Mouse (Mus musculus) 3T3-L1 (cell line): ENCODE results near the gene Cpxm2.

Source experiments
- DNase-seq: peaks from one replicate; pipeline ENCODE4 v3.0.0-alpha.2; 2015; ENCODE audit warnings: low read depth, low spot score

The Cpxm2 gene

GRCm38 (mm10) chr7:132026671-132027070 is 127.9 kb downstream of the Cpxm2 start:
- DNase-seq, result no peak

- no peak for DNase-seq
Measured at GRCm38 (mm10) chr7:132025591-132025990, 128.9 kb downstream of the Cpxm2 start.

- DNase-seq, result no peak
Measured at GRCm38 (mm10) chr7:132015933-132016332, 138.6 kb downstream of the Cpxm2 start.

- no peak for DNase-seq
Measured at GRCm38 (mm10) chr7:132015193-132015592, 139.3 kb downstream of the Cpxm2 start.

- no peak for DNase-seq
Measured at GRCm38 (mm10) chr7:132013970-132014369, 140.6 kb downstream of the Cpxm2 start.

GRCm38 (mm10) chr7:132012969-132013679 is 141.4 kb downstream of the Cpxm2 start:
- no peak for DNase-seq

- DNase-seq, result no peak
Measured at GRCm38 (mm10) chr7:132009002-132009401, 145.5 kb downstream of the Cpxm2 start.

- no peak for DNase-seq
Measured at GRCm38 (mm10) chr7:132005996-132006696, 148.4 kb downstream of the Cpxm2 start.

GRCm38 (mm10) chr7:131992873-131993272 is 161.7 kb downstream of the Cpxm2 start:
- no peak for DNase-seq

- DNase-seq, result no peak
Measured at GRCm38 (mm10) chr7:131992226-131992625, 162.3 kb downstream of the Cpxm2 start.

GRCm38 (mm10) chr7:131989056-131989455 is 165.5 kb downstream of the Cpxm2 start:
- DNase-seq, result no peak
